Mouse (Mus musculus): Measurements from ENCODE around the gene D13Ertd608e. TPM values are rescaled to one million over a fixed set of nuclear protein-coding genes. Genes with fewer than 3 reads are reported as not detected.

D13Ertd608e gene
- polyA plus RNA-seq (2012; rRNA removed; ENCODE audit: low replicate concordance): 0.60 TPM in 1 of 2 replicates, not detected in the other

GRCm38 (mm10) chr13:119835320-119836056, at the start of gene D13Ertd608e:
TSS of gene D13Ertd608e (plus strand) at chr13:119836006.

GRCm38 (mm10) chr13:119790761-119791579, 44.8 kb upstream of the D13Ertd608e start, which contains the start of gene Zfp131:
TSS of gene Zfp131 (minus strand) at chr13:119790889.

GRCm38 (mm10) chr13:119830116-119830515, 5.7 kb upstream of the D13Ertd608e start, which contains the start of gene AF067063:
TSS of gene AF067063 (minus strand) at chr13:119830216.

GRCm38 (mm10) chr13:119894685-119895084, 58.9 kb downstream of the D13Ertd608e start, which contains the start of gene Tcstv1:
TSS of gene Tcstv1 (minus strand) at chr13:119894785.

Other genes starting within 250 kb of the D13Ertd608e start
- gene Ccl28, start 212.2 kb upstream of the D13Ertd608e start, polyA plus RNA-seq (2012; rRNA removed; ENCODE audit: low replicate concordance): 0.04 and 2.5 TPM in 2 replicates
- gene Hmgcs1, start 145.6 kb upstream of the D13Ertd608e start, polyA plus RNA-seq (2012; rRNA removed; ENCODE audit: low replicate concordance): 36.6 and 111 TPM in 2 replicates
- gene Nim1k, start 80.1 kb upstream of the D13Ertd608e start, polyA plus RNA-seq (2012; rRNA removed; ENCODE audit: low replicate concordance): 0.78 and 1.1 TPM in 2 replicates
- 5.2 and 11.7 TPM in 2 replicates for gene Zfp131, start 45.1 kb upstream of the D13Ertd608e start, polyA plus RNA-seq (2012; rRNA removed; ENCODE audit: low replicate concordance)
- not detected in 2 replicates for gene AF067063, start 5.8 kb upstream of the D13Ertd608e start, polyA plus RNA-seq (2012; rRNA removed; ENCODE audit: low replicate concordance)
- gene Tcstv1, start 58.8 kb downstream of the D13Ertd608e start, polyA plus RNA-seq (2012; rRNA removed; ENCODE audit: low replicate concordance): not detected in 2 replicates
- not detected in 2 replicates for gene Gm21761, start 93.3 kb downstream of the D13Ertd608e start, polyA plus RNA-seq (2012; rRNA removed; ENCODE audit: low replicate concordance)
- gene B020031M17Rik, start 114.8 kb downstream of the D13Ertd608e start, polyA plus RNA-seq (2012; rRNA removed; ENCODE audit: low replicate concordance): not detected in 2 replicates
- not detected in 2 replicates for gene Gm36079, start 191.0 kb downstream of the D13Ertd608e start, polyA plus RNA-seq (2012; rRNA removed; ENCODE audit: low replicate concordance)
- gene Gm21188, start 216.2 kb downstream of the D13Ertd608e start, polyA plus RNA-seq (2012; rRNA removed; ENCODE audit: low replicate concordance): 4.2 and 4.8 TPM in 2 replicates